Mouse (Mus musculus) embryo, embryonic 10 days (tissue): ENCODE measurements around the gene Gm21244.
"Not testable (repeated sequence)": the region's sequence is repeated elsewhere in the genome, so short reads cannot be mapped to it uniquely, and the experiment has no call there.

Experiments used
- DNase-seq: peaks from one replicate; pipeline ENCODE4 v3.0.0-alpha.2; 2015; ENCODE audit warnings: low spot score

The Gm21244 gene

GRCm38 (mm10) chrY:7169193-7169592 is at the start of gene Gm21244:
Gene Gm21244, minus strand, starts transcription at chrY:7169293.
- not testable (repeated sequence) for DNase-seq
